Mouse (Mus musculus) left cerebral cortex, adult 2 months (tissue): ENCODE measurements around the gene Pam. TPM values are rescaled to one million over a fixed set of nuclear protein-coding genes. Genes with fewer than 3 reads are reported as not detected.

Experiments
- DNase-seq, 2 experiments: peaks; one replicate each; pipeline ENCODE4 v3.0.0; 2021 to 2022; ENCODE audit warnings: low spot score in 2 of 2, mixed read lengths in 1 of 2; ENCODE audit errors: extremely low spot score in 1 of 2
- H3K27ac ChIP-seq: fragments of 200-600 bp; 2 replicates; pipeline ENCODE4 v1.8.1; 2022
- H3K4me3 ChIP-seq: fragments of 200-600 bp; 2 replicates; pipeline ENCODE4 v1.8.1; 2022
- CTCF ChIP-seq: fragments of 200-600 bp; IDR thresholded peaks from 2 replicates; pipeline ENCODE4 v1.8.1; 2022; ENCODE audit warnings: antibody characterized with exemption, mild to moderate bottlenecking, moderate library complexity
- intact Hi-C: fragments of 180-260 bp; cut with DNase I; formaldehyde crosslinking; loops from one replicate; pipeline ENCODE4 v1.15.1; 2025
- total RNA-seq, 2 experiments: library from RNA; stranded (reverse); gene quantifications; 2 replicates each; pipeline ENCODE4 v1.2.3; 2021

Gene Pam
- total RNA-seq, 2 experiments from 2014 or later, result 258 to 269 TPM

GRCm38 (mm10) chr1:97943908-97944608 is 151.4 kb downstream of the Pam start:
- Histone ChIP-seq H3K27ac (no peak overlapping the region), H3K4me3 (no peak overlapping the region)
- no peak for TF ChIP-seq CTCF
- intact Hi-C loops, result no loop called here
- DNase-seq, result no peak

- intact Hi-C loops, result no loop called here
- H3K27ac ChIP-seq, result no peak overlapping the region
- no peak for DNase-seq
- no peak for TF ChIP-seq CTCF
- no peak overlapping the region for H3K4me3 ChIP-seq
Measured at GRCm38 (mm10) chr1:97943402-97943801, 152.0 kb downstream of the Pam start.

- intact Hi-C loops, result no loop called here
- no peak for TF ChIP-seq CTCF
- DNase-seq, result no peak
- Histone ChIP-seq H3K27ac (no peak overlapping the region), H3K4me3 (no peak overlapping the region)
Measured at GRCm38 (mm10) chr1:97942966-97943365, 152.5 kb downstream of the Pam start.

- no peak for TF ChIP-seq CTCF
- Histone ChIP-seq H3K4me3 (no peak overlapping the region), H3K27ac (no peak overlapping the region)
- intact Hi-C loops, result no loop called here
- no peak for DNase-seq
Measured at GRCm38 (mm10) chr1:97938586-97938985, 156.9 kb downstream of the Pam start.

- intact Hi-C loops, result no loop called here
- Histone ChIP-seq H3K4me3 (no peak overlapping the region), H3K27ac (no peak overlapping the region)
- no peak for DNase-seq
- TF ChIP-seq CTCF, result no peak
Measured at GRCm38 (mm10) chr1:97938053-97938452, 157.4 kb downstream of the Pam start.

- TF ChIP-seq CTCF, result no peak
- DNase-seq, result no peak
- Histone ChIP-seq H3K27ac (no peak overlapping the region), H3K4me3 (no peak overlapping the region)
- intact Hi-C loops, result no loop called here
Measured at GRCm38 (mm10) chr1:97934940-97935339, 160.5 kb downstream of the Pam start.

GRCm38 (mm10) chr1:97931220-97931619 is 164.2 kb downstream of the Pam start:
- Histone ChIP-seq H3K4me3 (no peak overlapping the region), H3K27ac (no peak overlapping the region)
- intact Hi-C loops, result no loop called here
- no peak for DNase-seq
- no peak for TF ChIP-seq CTCF

GRCm38 (mm10) chr1:97929415-97930028 is 165.9 kb downstream of the Pam start:
- no peak for TF ChIP-seq CTCF
- peak overlapping the region; percentile 16; the same call in 1 of the 2 replicates for H3K27ac ChIP-seq
- no peak for DNase-seq
- intact Hi-C loops, result no loop called here
- no peak overlapping the region for H3K4me3 ChIP-seq

- Histone ChIP-seq H3K27ac (no peak overlapping the region), H3K4me3 (no peak overlapping the region)
- intact Hi-C loops, result no loop called here
- TF ChIP-seq CTCF, result no peak
- DNase-seq, result no peak
Measured at GRCm38 (mm10) chr1:97926789-97927188, 168.7 kb downstream of the Pam start.

- DNase-seq, result no peak
- Histone ChIP-seq H3K27ac (no peak overlapping the region), H3K4me3 (no peak overlapping the region)
- intact Hi-C loops, result no loop called here
- TF ChIP-seq CTCF, result no peak
Measured at GRCm38 (mm10) chr1:97926017-97926540, 169.4 kb downstream of the Pam start.

- H3K4me3 ChIP-seq, result no peak overlapping the region
- H3K27ac ChIP-seq, result no peak overlapping the region
- intact Hi-C loops, result no loop called here
- no peak for TF ChIP-seq CTCF
- no peak for DNase-seq
Measured at GRCm38 (mm10) chr1:97922395-97922794, 173.1 kb downstream of the Pam start.

- Histone ChIP-seq H3K4me3 (no peak overlapping the region), H3K27ac (no peak overlapping the region)
- no peak for DNase-seq
- intact Hi-C loops, result no loop called here
- no peak for TF ChIP-seq CTCF
Measured at GRCm38 (mm10) chr1:97921886-97922285, 173.6 kb downstream of the Pam start.

GRCm38 (mm10) chr1:97918495-97918894 is 177.0 kb downstream of the Pam start:
- Histone ChIP-seq H3K27ac (no peak overlapping the region), H3K4me3 (no peak overlapping the region)
- no peak for DNase-seq
- TF ChIP-seq CTCF, result no peak
- intact Hi-C loops, result no loop called here
